In genomic region chr6:21787274-21787673, GRCm38 (mm10) we compare ENCODE assay signal across 25 mouse cellular contexts.
DNase-seq lines count a peak whose midpoint lies in the region; ATAC-seq lines count a peak whose summit lies in the region.
"Had no signal": no experiment of that assay in that cellular context is flagged by ENCODE, and none has a peak within 500 bp of the region (broad histone marks: within the 10 kb centered on the region; RNA-seq: fewer than 3 reads in every experiment).

No protein-coding gene starts in this region.

- H3K9ac ChIP-seq in embryonic facial prominence, embryonic 14.5 days (ENCODE audit: low read depth, low read length), result no peak overlapping the region
- H3K9ac ChIP-seq in liver, embryonic 12.5 days, result no peak overlapping the region
- H3K9ac ChIP-seq in hindbrain, embryonic 13.5 days, result no peak overlapping the region
- H3K9ac ChIP-seq: limb, embryonic 12.5 days had no signal

- ATAC-seq in embryonic facial prominence, embryonic 14.5 days (ENCODE audit: low read depth), result no peak
- peak; percentile 81 for ATAC-seq in liver, embryonic 12.5 days
- ATAC-seq in megakaryocyte-erythroid progenitor cell, adult 5-6 weeks (replicated peaks; ENCODE audit: low FRiP score, low TSS enrichment, poor library complexity, severe bottlenecking), result peak; percentile 80
- no peak for ATAC-seq in granulocyte monocyte progenitor cell, adult 5-6 weeks (replicated peaks; ENCODE audit: poor library complexity, severe bottlenecking)
- no peak for ATAC-seq in hindbrain, embryonic 13.5 days (ENCODE audit: low FRiP score)
- ATAC-seq: CD4-positive, CD25-positive, alpha-beta regulatory T cell, adult 4 months; forebrain, embryonic 16.5 days; hindbrain, embryonic 16.5 days had no signal

- H3K4me2 ChIP-seq in embryonic facial prominence, embryonic 14.5 days (ENCODE audit: low read depth, low read length), result no peak overlapping the region
- peak overlapping the region; percentile 50 for H3K4me2 ChIP-seq in liver, embryonic 12.5 days
- no peak overlapping the region for H3K4me2 ChIP-seq in hindbrain, embryonic 13.5 days
- H3K4me2 ChIP-seq: limb, embryonic 12.5 days had no signal

- no peaks in the 10 kb centered on the region for H3K4me1 ChIP-seq in embryonic facial prominence, embryonic 14.5 days (ENCODE audit: control insufficient read depth, insufficient read depth, low read length)
- H3K4me1 ChIP-seq in embryonic facial prominence, embryonic 10.5 days, result 0 out of 2 replicates have a peak, but pooled peaks cover 10% of the 10 kb centered on the region
- peaks cover 76% of the 10 kb centered on the region for H3K4me1 ChIP-seq in liver, embryonic 12.5 days
- H3K4me1 ChIP-seq in hindbrain, embryonic 13.5 days (replicated peaks), result peaks cover 7% of the 10 kb centered on the region; the same call in 1 of the 2 replicates

- H3K36me3 ChIP-seq in embryonic facial prominence, embryonic 14.5 days (ENCODE audit: control insufficient read depth, insufficient read depth, low read length), result no peaks in the 10 kb centered on the region
- peaks cover 2% of the 10 kb centered on the region; the same call in 1 of the 2 replicates for H3K36me3 ChIP-seq in embryonic facial prominence, embryonic 10.5 days (replicated peaks)
- H3K36me3 ChIP-seq in liver, embryonic 12.5 days, result no peaks in the 10 kb centered on the region
- H3K36me3 ChIP-seq in hindbrain, embryonic 13.5 days, result no peaks in the 10 kb centered on the region
- H3K36me3 ChIP-seq: heart, embryonic 10.5 days had no signal

- H3K4me3 ChIP-seq in embryonic facial prominence, embryonic 14.5 days (ENCODE audit: low read depth, low read length), result no peak overlapping the region
- no peak overlapping the region for H3K4me3 ChIP-seq in embryonic facial prominence, embryonic 10.5 days
- peak overlapping the region; percentile 3; the same call in 1 of the 2 replicates for H3K4me3 ChIP-seq in liver, embryonic 12.5 days
- no peak overlapping the region for H3K4me3 ChIP-seq in hindbrain, embryonic 13.5 days
- H3K4me3 ChIP-seq: erythroblast, embryonic 14.5 days; heart, embryonic 10.5 days; left cerebral cortex, adult 2 months; limb, embryonic 12.5 days had no signal

- no peak overlapping the region for H3K27ac ChIP-seq in embryonic facial prominence, embryonic 14.5 days (replicated peaks; ENCODE audit: low read depth, low read length)
- no peak overlapping the region for H3K27ac ChIP-seq in embryonic facial prominence, embryonic 10.5 days (replicated peaks)
- H3K27ac ChIP-seq in liver, embryonic 12.5 days, result peak overlapping the region; percentile 59; the same call in 1 of the 2 replicates
- H3K27ac ChIP-seq in hindbrain, embryonic 13.5 days, result no peak overlapping the region
- H3K27ac ChIP-seq: heart, embryonic 10.5 days; left cerebral cortex, adult 2 months; limb, embryonic 12.5 days had no signal

- WGBS in embryonic facial prominence, embryonic 14.5 days, result 54% methylated on average over 6 of the region's 6 CpGs
- WGBS in embryonic facial prominence, embryonic 10.5 days, result 41% methylated on average over 6 of the region's 6 CpGs
- WGBS in liver, embryonic 12.5 days (ENCODE audit: insufficient replicate concordance), result 10% methylated on average over 6 of the region's 6 CpGs
- WGBS in hindbrain, embryonic 13.5 days, result 31% methylated on average over 6 of the region's 6 CpGs

- DNase-seq in embryonic facial prominence, embryonic 14.5 days (ENCODE audit: low spot score), result peak; percentile 20
- DNase-seq in embryonic facial prominence, embryonic 10.5 days (ENCODE audit: low spot score), result no peak
- peak; percentile 26 for DNase-seq in urinary bladder, postnatal 14 days (ENCODE audit: low spot score)
- no peak for DNase-seq in urinary bladder, postnatal 10 days (ENCODE audit: low spot score)
- DNase-seq: adrenal gland, postnatal 25 days; cerebellum, adult 18-20 months; cerebellum, postnatal 36 days; gastrocnemius, postnatal 36 days; heart, postnatal 10 days; kidney, adult 2 months; kidney, postnatal 14 days; retina, postnatal 1 day; right cerebral cortex, postnatal 4 days; thymus, adult 2 months had no signal

- H3K27me3 ChIP-seq in embryonic facial prominence, embryonic 14.5 days (replicated peaks; ENCODE audit: control insufficient read depth, insufficient read depth, low read length), result no peaks in the 10 kb centered on the region
- no peaks in the 10 kb centered on the region for H3K27me3 ChIP-seq in embryonic facial prominence, embryonic 10.5 days (replicated peaks; ENCODE audit: low read depth, poor library complexity, severe bottlenecking)
- H3K27me3 ChIP-seq in liver, embryonic 12.5 days (replicated peaks), result no peaks in the 10 kb centered on the region
- H3K27me3 ChIP-seq in hindbrain, embryonic 13.5 days, result no peaks in the 10 kb centered on the region
- H3K27me3 ChIP-seq: limb, embryonic 12.5 days had no signal

- H3K9me3 ChIP-seq in embryonic facial prominence, embryonic 14.5 days (ENCODE audit: control insufficient read depth, low read length), result no peaks in the 10 kb centered on the region
- H3K9me3 ChIP-seq in embryonic facial prominence, embryonic 10.5 days, result no peaks in the 10 kb centered on the region
- H3K9me3 ChIP-seq in liver, embryonic 12.5 days (replicated peaks), result no peaks in the 10 kb centered on the region
- no peaks in the 10 kb centered on the region for H3K9me3 ChIP-seq in hindbrain, embryonic 13.5 days
- H3K9me3 ChIP-seq: heart, embryonic 10.5 days; limb, embryonic 12.5 days had no signal

Comparison
In these comparisons a context has a peak if more than half of its experiments do, and no peak if none do; other contexts are left out.
1. DNase-seq: peak in embryonic facial prominence, embryonic 14.5 days (single experiment) and urinary bladder, postnatal 14 days (single experiment); none in embryonic facial prominence, embryonic 10.5 days (single experiment) and urinary bladder, postnatal 10 days (single experiment).
2. ATAC-seq: peak in liver, embryonic 12.5 days (single experiment) and megakaryocyte-erythroid progenitor cell, adult 5-6 weeks (single experiment); none in embryonic facial prominence, embryonic 14.5 days (single experiment), granulocyte monocyte progenitor cell, adult 5-6 weeks (single experiment) and hindbrain, embryonic 13.5 days (single experiment).